Mouse (Mus musculus) intestine, postnatal 0 days (tissue): ENCODE measurements at regions not wholly inside any gene's neighbourhood (a gene's known extent, or its start where the extent isn't known, plus 50 kb on each side); places are given as distances from the start of the nearest gene placed in this dataset. TPM values are rescaled to one million over a fixed set of nuclear protein-coding genes. Genes with fewer than 3 reads are reported as not detected.

Experiments used
- ATAC-seq: fragments of 200-750 bp; cut with Nextera tagmentation; 2 replicates; pipeline ENCODE4 v1.8.0; 2017; ENCODE audit warnings: mild to moderate bottlenecking, moderate TSS enrichment, moderate library complexity
- H3K27ac ChIP-seq: fragments of 300-500 bp; sonication (generic); 2 replicates; pipeline ENCODE4 v1.5.1; 2014; ENCODE audit warnings: mild to moderate bottlenecking, low read depth, low read length, moderate library complexity
- H3K27me3 ChIP-seq: fragments of 300-500 bp; sonication (generic); replicated peaks from 2 replicates; pipeline ENCODE4 v1.6.1; 2014; ENCODE audit warnings: low read length, mixed read lengths; ENCODE audit not compliant: control insufficient read depth, insufficient read depth
- H3K36me3 ChIP-seq: fragments of 300-500 bp; sonication (generic); 2 replicates; pipeline ENCODE4 v1.6.1; 2014; ENCODE audit warnings: mild to moderate bottlenecking, moderate library complexity; ENCODE audit not compliant: control insufficient read depth, insufficient read depth
- H3K4me1 ChIP-seq: fragments of 300-500 bp; sonication (generic); replicated peaks from 2 replicates; pipeline ENCODE4 v1.6.1; 2014; ENCODE audit warnings: antibody characterized with exemption, low read length, mixed read lengths; ENCODE audit not compliant: control insufficient read depth, insufficient read depth
- H3K4me2 ChIP-seq: fragments of 300-500 bp; sonication (generic); replicated peaks from 2 replicates; pipeline ENCODE4 v1.6.1; 2014; ENCODE audit warnings: low read depth, mild to moderate bottlenecking, moderate library complexity
- H3K4me3 ChIP-seq: fragments of 300-500 bp; sonication (generic); 2 replicates; pipeline ENCODE4 v1.5.1; 2014; ENCODE audit warnings: low read depth, low read length
- H3K9ac ChIP-seq: fragments of 300-500 bp; sonication (generic); 2 replicates; pipeline ENCODE4 v1.6.1; 2014; ENCODE audit warnings: mild to moderate bottlenecking, low read depth, low read length
- H3K9me3 ChIP-seq: fragments of 300-500 bp; sonication (generic); 2 replicates; pipeline ENCODE4 v1.6.1; 2016; ENCODE audit warnings: mixed run types; ENCODE audit not compliant: control insufficient read depth
- CTCF ChIP-seq: sonication (generic); IDR thresholded peaks from 2 replicates; pipeline ENCODE4 v1.5.1; 2016; ENCODE audit warnings: low read depth, mild to moderate bottlenecking, control low read depth, antibody characterized with exemption, moderate library complexity
- WGBS: fragments of 180-500 bp; shearing (Covaris S2); extraction: QIAGEN DNeasy Blood & Tissue Kit; methylation state at CpG from one replicate; pipeline ENCODE4 v1.1.7; 2014; 5-methylcytosine and 5-hydroxymethylcytosine counted together
- microRNA-seq: library from miRNA; unstranded; fragments of <30 nt; microRNA quantifications from one replicate; pipeline ENCODE4, GENCODE M21; 2016

GRCm38 (mm10) chr4:87321726-87322349 lies 91.6 kb upstream of the Slc24a2 start:
- Histone ChIP-seq H3K4me1 (no peaks in the 10 kb centered on the region), H3K9ac (no peak overlapping the region), H3K4me2 (no peak overlapping the region), H3K27ac (no peak overlapping the region), H3K9me3 (no peaks in the 10 kb centered on the region), H3K36me3 (no peaks in the 10 kb centered on the region), H3K4me3 (no peak overlapping the region), H3K27me3 (no peaks in the 10 kb centered on the region)
- no peak for ATAC-seq
- 75% methylated on average over 2 of the region's 2 CpGs for WGBS
- TF ChIP-seq CTCF, result no peak

GRCm38 (mm10) chr4:87298129-87298528 lies 67.9 kb upstream of the Slc24a2 start:
- no peak for ATAC-seq
- no peaks in the 10 kb centered on the region for H3K27me3 ChIP-seq
- no peak for TF ChIP-seq CTCF
- WGBS, result 79% methylated on average over 5 of the region's 5 CpGs
- H3K27ac ChIP-seq, result no peak overlapping the region
- H3K4me3 ChIP-seq, result no peak overlapping the region
- H3K36me3 ChIP-seq, result no peaks in the 10 kb centered on the region
- H3K9ac ChIP-seq, result no peak overlapping the region
- H3K4me2 ChIP-seq, result no peak overlapping the region
- H3K9me3 ChIP-seq, result no peaks in the 10 kb centered on the region
- no peaks in the 10 kb centered on the region for H3K4me1 ChIP-seq

- Histone ChIP-seq H3K27me3 (no peaks in the 10 kb centered on the region), H3K4me1 (no peaks in the 10 kb centered on the region), H3K9ac (no peak overlapping the region), H3K4me3 (no peak overlapping the region), H3K9me3 (no peaks in the 10 kb centered on the region), H3K36me3 (no peaks in the 10 kb centered on the region), H3K4me2 (no peak overlapping the region), H3K27ac (no peak overlapping the region)
- no peak for ATAC-seq
- TF ChIP-seq CTCF, result no peak
These were observed 64.3 kb upstream of the Slc24a2 start for GRCm38 (mm10) chr4:87294538-87294937.

Small RNAs in the stretch of these regions (microRNA-seq; reads per million reads assigned to microRNA genes)
- not detected for gene Gm23154
